Mouse (Mus musculus) 3T3-L1 (cell line): ENCODE results near the gene Cacna2d1.

Experiments
- DNase-seq: peaks from one replicate; pipeline ENCODE4 v3.0.0-alpha.2; 2015; ENCODE audit warnings: low read depth, low spot score

Gene Cacna2d1

DNA sequence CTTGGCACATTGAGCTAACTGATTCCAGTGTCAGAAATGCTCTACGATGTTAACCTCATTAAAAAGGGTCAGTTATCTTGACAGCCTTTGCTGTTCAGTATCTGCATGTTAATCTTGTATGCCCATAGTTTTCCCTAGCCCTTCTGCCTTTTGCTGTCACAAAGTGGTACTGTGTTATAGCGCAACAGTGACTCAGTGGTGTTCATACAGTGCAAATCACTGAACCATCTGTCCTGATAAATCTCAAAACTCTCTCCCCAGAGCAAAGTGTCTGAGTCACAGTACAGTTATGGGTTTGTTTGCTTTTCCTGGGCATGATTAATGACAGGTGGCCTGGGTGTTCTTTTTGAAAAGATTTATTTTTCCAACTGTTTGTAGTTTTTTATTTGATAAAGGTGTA, 122.3 kb downstream of the Cacna2d1 start:
- peak; percentile 85 for DNase-seq

DNA sequence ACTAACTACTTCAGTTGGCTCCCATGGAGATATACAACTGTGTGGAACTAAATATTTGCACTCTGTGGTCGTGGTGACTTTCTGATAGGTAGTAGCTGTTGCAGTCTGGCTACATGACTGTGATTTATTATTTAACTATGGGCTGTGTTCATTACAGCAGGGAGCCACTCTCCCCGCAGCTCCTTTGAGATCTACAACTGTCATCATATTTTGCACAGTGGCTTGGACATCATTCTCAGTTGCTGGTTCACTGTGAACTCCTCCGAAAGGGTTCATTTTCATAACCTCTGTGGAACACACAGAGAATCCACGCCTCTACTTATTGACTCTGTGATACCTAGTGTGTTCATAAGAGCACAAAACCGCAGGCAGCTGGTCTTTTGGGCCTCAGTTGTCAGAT, 128.3 kb downstream of the Cacna2d1 start:
- DNase-seq = no peak

DNA sequence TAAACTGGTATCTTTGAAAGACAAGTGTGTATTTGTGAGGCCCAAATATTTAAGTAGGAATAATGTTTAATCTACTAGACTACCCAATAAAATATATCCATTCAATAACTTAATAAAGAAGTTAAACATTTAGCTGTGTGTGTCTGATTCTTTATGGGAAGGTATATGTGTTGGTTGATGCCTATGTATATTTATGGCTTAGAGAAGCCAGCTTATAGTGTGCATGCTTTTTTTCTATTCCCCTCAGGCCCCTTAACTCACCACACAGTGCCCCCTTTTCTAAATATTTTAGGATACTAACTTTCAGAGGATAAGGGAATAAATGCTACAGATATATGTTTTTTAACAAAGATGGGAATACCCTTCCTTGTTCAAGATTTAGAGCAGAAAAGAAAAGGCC, 128.8 kb downstream of the Cacna2d1 start:
- no peak for DNase-seq

DNA sequence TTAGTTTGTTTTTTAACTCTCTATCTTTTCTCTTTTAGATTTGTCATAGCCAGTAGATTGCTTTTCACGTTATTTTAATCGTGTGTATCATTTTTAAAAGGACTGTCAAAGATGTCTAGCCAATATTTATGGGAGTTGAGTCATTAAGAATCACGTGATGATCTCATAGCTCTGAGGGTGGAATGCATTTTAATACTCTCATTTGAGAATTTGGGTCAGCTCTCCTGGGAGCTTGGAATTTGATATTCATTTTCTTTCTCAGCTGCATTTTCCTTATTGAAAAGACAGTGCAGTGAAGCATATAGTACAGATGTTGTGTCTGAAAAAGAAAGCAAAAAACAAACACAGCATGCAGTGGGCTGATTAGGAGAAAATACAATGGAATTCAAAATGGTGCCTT, 129.5 kb downstream of the Cacna2d1 start:
- peak; percentile 83 for DNase-seq

DNA sequence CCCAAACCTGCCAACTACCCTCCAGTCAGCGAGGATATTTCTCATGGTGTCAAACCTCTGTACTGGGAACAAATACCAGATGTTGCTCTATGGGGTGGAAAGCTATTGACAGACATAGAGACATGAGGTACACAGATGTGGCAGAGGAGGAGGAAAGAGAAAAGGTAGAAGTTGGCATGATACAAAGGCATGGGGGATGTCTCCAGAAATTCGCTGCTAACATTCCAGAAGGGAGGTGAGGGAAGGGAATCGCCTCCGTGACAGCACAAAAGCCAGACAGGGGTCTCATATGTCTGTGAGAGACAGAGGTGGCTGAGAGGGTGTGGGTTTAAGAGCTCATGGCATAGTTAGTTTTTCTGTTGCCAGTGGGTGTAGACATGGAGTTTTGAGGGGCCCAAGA, 131.3 kb downstream of the Cacna2d1 start:
- DNase-seq = peak; percentile 27

DNA sequence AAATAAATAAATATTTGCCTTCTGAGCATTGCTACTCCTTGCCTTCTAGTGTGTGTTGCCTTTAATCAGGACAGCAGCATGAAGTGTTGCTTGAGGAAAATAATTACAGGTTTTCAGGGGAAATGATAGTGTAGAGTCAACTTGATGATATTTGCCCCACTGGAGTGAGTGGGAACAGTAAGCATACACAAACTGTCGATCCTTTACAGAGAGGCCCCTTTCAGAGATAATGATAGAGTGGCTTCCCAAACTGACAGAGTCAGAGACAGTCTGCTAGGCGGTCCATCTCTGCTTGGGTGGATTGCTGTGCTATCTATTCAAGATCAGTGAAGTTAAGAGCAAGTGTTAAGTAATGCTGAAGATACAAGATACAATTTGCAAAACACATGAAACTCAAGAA, 147.8 kb downstream of the Cacna2d1 start:
- DNase-seq = no peak

DNA sequence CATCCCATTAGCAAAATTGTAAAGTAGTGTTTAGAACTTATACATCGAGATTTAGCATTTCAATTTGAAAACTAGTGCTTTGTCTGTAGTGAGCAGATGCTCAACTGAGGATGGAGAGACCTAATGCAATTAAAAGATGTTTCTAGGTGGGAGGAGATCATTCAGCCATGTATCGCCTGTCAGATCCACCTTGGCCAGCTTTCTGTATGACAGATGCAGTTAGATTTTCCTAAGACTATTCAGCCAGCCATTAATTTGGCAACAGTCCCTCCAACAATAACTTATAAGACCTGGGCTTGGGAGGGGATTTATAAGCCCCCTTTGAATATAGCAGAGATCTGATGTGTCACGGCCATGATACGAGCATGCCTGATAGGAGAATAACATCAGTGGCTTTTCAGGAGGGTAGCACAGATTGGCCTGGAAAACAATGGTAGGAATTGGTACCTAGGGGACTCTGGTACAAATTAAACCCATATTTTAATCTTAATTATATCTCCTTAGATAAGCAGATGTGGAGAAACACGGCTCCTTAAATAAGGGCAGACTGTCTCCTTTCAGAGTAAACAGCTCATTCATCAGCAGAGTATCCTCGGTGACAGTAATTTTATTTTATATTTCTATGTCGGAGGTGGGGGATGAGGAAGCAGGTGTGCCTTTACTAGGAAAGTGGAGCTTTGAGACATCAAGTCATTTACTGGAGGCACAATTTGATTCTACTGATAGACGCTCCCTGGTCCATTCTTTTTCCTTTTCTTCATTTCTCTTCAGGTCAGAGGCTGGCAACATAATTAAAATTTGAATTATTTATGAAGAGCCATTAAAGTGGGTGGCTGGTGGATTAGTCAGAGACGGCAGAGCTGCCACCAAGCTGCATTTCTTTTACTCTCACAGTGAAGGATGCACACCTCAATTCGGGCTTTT, 152.8 kb downstream of the Cacna2d1 start:
- DNase-seq = no peak

DNA sequence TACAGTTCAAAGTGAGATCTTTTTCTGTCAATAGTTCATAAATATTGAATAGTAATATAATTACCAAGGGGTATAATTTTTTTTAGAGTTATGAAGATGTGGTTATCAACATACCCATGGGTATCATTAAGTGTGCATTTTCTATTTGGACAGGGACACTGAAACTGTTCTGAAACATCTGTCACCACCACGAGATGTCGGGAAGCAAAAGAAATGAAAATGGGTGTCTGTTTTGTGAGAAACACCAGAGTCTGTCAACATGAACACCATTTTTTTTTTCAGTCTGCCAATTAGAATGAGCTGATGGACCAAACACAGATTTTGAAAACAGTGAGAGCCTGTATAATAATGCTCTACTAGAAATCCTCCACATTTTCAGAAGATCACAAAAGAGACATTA, 153.5 kb downstream of the Cacna2d1 start:
- no peak for DNase-seq

DNA sequence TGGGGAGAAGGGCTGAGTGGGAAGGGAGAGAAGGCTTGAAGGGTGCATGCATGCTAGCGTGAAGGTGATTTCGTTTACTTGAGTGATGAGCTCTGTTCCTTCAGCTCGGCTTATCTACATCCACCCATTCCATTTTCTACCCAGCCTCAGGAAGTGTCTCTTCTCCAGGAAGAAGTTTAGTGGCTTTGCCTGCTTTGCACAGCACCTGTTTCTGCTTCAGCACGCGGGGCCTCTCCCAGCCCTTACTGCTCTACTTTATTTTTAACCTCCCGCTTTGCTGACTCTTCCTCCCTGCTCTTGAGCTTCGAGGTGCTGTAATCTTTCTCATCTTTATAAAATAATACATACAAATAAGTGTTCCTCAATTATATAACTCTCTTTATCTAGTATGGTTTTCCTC, 158.0 kb downstream of the Cacna2d1 start:
- DNase-seq = no peak

DNA sequence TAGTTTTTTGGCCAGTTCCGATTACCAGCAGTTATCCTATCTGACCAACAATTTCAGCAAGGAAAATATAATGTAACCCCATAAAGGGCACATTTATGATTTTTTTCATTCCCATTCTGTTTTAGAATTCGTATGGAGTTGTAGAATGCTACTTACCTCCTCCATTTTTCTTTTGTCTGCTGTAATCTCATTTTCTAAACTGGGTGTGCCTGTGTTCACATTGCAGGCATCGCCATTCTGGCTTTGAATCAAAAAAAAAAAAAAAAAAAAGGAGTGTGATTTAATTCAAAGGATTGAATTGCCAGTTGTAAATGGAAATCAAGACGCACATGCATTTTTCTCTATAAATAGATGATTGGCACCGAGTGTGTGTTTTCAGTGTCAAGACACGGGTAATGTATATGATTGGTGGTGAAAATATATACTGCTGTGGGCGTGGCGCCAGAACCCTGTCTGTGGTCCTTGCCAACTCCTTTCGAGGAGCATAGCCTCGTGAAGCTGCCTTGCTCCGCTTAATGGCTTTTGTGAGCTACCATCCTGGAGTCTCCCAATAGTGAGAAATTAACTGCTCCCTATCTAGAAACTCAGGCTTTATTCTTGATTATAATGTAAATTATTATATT, 158.7 kb downstream of the Cacna2d1 start:
- DNase-seq = no peak

DNA sequence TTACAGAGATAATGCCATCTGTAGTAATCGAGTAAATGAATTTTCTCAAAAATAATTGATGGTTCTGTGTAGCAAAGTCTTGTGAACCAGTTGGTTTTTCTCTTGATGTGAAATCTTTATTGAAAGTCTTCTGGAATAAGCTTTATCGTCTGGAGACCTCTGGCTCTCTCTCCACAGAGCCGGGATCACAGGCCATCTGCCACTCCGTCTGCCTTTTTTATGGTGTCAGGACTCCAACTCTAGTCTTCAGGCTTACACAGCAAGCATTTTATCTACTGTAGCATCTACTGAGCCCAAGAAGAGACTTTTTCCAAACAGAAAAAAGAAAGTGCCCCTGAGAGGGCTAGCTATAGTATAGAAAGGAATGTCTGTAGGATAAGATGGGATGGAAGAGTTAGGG, 160.9 kb downstream of the Cacna2d1 start:
- DNase-seq = no peak

DNA sequence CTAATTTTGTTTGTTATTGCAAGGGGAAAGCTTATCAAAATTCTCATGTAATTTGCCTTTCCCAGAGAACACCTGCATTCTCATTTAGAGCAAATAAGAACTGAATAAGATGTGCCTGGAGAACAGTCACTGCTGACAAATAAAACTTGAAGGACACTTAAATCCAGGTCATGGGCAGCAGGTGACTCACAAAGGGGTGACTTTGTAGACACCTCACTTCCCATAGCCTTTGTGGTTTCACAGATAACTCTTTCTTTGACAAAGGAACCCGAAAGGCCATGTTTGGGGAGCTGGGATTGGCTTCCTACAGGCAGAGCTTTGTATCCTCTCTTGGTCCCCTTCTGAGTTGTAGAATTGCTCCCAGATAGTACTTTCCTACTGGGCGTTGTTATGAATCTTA, 164.3 kb downstream of the Cacna2d1 start:
- DNase-seq = no peak

DNA sequence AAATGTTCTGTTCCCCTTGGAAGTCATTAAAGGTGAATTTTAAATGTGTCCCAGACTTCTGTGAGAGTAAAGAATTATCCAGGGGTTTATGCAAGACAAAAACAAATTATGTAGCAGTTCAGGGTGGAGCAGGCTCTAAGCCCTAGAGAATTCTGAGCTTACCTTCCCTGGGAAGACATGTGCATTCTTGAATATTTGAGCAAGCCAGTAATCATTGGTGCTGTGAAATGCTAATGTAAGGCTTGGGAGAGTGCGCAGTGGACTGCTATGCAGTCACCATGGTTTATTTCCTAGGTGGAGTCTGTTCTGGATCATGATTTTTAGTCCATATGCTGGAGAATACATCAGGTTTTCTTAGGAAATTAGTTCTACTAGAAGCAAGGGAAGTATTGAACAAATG, 167.3 kb downstream of the Cacna2d1 start:
- no peak for DNase-seq

DNA sequence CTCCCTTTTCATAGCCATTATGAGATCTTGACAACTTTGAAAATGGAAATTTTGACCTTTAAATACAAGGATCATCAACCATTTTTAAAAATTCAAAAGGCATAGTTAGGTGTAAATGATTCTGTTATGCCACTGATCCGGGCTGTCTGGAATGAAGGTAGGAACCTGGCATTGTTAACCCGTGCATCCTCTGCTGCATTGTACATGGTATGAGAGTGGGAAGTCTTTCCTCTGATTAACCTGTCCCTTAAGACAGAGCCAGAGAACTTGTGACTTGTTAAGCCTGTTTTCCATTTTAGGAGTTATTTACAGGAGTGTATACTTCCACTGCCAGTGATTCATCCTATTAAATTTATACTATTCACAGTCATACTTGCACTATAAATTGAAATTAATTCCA, 171.2 kb downstream of the Cacna2d1 start:
- DNase-seq = no peak

DNA sequence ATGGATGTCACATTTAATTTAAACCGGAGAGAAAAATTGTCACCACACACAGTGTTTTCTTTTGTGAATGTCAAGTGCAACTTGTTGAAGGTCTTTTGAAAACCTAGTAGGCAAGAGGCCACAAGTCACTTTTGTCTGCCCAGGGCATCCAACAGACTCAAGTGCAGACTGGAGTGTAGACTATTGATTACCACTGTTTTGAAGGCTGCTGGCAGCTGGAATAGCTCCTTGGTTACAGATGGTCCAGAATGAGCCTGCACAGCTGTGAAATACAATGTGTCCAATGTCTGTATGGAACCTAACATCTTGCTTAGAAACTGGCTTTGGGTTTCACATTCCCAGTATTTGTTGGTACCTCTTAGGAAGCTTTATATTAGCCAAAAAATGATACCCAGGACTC, 176.2 kb downstream of the Cacna2d1 start:
- no peak for DNase-seq

DNA sequence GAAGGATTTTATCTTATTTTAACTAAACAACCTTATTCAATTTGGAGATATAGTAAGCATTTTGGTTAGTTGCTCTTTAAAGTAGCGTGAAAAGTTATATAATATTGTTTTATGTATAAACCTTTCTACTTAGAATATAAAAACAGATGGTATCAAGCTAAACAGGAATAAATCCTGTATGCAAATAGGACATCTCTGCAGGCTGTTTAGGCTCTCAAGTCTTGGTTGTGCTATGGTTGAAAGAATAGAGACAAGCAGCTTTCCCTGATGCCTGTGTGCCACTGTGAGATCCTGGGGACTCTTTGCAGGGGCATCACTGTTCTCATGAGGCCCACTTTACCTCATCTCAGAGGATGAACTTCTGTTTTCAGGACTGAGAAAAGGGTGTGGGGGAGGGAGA, 179.4 kb downstream of the Cacna2d1 start:
- DNase-seq = no peak

DNA sequence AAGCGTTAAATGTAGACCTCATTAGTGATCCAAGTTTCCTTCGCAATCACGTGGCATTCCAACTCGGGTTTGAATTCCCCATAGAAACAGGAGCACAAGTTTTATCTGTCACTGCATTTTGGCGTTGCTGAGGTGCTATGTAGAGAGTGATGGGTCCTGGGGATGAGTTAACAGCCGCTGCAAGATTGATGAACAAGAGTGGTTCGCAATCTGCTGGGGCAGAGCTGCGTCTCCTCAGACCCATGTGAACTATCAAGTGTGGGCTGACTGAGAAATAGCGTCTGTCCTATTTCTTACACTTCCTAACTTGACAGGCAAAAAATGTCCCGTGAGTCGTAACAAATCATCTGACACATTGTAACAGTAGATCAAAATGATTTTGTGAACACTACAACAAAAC, 186.8 kb downstream of the Cacna2d1 start:
- no peak for DNase-seq

DNA sequence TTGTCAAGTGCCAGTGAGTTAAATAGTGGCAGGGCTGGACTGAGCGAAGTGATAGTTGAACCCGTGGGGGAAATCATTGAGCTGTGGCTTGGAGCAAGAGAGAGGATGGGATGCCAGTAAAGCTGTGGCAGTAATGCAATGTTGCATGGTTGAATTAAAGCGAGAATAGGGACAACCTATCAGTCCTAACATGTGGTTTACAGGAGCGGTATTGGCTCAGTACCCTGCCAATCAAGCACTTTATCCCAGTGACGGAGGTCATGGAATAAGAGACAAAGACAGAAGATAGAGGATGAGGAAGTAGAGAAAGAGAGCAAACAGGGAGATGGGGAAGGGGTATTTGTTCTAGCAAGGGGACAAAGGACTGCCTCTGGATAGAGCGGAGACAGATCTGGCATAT, 187.6 kb downstream of the Cacna2d1 start:
- DNase-seq = no peak

DNA sequence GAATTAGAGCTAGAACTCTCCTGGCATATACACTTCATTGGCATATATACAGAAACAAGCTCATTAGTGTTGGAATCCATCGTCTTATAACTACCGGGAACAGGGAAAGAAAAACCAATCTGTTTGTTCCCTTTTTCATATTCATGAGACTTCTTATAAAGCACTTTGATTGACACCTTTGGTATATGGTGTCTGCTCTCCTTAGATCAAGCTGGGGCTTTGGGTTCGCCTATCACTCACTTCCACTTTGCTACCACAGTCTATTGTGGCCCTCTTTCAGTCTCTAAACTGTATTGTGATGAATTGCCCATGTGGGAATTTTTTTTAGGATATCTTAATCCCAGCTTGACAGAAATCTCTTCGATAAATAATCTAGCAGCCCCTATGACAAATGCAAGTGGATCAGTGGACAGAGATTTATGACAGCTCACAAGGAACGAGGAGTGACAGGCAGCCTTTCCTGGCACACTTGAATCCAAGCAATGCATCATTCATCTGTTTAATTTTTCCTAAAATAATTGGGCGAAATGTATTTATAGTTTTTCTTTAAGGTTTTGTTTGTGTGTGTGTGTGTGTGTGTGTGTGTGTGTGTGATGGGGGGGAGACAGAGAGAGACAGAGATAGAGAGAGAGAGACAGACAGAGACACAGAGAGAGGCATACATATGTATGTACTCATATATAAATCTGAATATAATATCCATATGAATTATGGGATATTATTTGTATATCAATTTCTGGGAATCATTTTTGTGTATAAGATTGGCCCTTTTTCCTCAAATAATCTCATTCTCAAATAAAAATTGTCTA, 200.0 kb downstream of the Cacna2d1 start:
- DNase-seq = no peak

DNA sequence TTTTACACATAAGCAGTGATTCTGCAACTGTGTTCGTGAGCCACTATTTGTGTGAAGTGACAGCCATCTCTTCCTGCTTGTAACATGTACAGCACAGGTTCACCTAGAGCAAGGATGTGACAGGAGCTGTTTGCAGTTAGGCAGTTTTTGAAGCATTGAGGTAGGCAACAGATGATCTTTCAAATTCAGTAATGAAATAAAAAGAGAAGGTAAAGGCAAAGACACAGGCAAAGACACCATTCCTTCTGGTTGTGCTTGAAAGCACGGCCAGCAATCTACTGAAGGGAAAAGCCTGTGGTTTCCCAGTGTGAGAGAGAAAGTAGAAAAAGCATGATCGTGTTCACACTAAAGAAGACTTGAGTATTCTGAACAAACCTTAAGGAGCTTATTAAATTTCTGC, 201.5 kb downstream of the Cacna2d1 start:
- no peak for DNase-seq

DNA sequence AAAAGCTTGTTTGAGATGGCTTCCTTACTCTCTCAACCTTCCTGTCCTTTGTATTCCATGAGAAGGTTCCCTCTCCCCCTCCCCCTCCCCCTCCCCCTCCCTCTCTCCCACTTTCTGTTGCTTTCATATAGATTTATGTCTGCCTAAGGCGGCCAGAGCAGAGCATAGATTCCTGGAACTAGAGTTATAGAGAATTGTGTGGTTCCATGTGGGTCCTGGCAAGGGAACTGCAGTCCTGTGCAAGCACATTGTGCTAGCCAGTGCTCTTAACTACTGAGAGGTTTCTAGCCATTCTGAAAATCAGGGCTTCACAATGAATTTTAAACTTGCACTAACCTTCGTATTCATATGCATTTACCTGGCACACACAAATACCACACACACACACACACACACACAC, 202.3 kb downstream of the Cacna2d1 start:
- DNase-seq = no peak

DNA sequence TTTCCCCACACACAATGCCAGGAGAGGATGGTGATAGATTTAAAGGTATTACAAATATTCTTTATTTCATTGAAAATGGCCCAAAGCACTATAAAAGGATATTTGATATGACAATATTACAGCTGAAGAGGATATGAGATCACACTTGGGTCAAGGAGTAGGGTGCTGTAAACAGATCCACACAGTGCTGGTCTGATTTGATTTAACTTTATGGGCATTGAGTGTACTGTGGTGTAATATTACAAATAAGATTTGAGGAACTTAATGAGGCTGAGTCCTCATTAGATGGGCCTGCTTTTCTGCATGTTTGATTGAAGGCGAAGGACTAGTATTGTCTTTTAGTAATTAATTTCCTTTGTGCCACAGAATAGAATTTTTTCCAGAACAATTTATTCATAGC, 212.1 kb downstream of the Cacna2d1 start:
- DNase-seq = no peak
